23 mouse cellular contexts compared by ENCODE assay signal in genomic region chr11:80734771-80735170, GRCm38 (mm10). TPM values are rescaled to one million over a fixed set of nuclear protein-coding genes. Genes with fewer than 3 reads are reported as not detected.
A peak's percentile ranks its signal among the peaks of the same experiment; 100 is the strongest.
DNase-seq lines count a peak whose midpoint lies in the region; ATAC-seq and TF ChIP-seq lines count a peak whose summit lies in the region.
"Had no signal": no experiment of that assay in that cellular context is flagged by ENCODE, and none has a peak within 500 bp of the region (broad histone marks: within the 10 kb centered on the region; RNA-seq: fewer than 3 reads in every experiment).

No protein-coding gene starts in this region.

- DNase-seq in gastrocnemius, adult 2 months: no peak
- DNase-seq in gastrocnemius, adult 18-20 months (ENCODE audit: low spot score): no peak
- peak; percentile 12 for DNase-seq in NIH3T3 (ENCODE audit: low read depth)
- no peak for DNase-seq in cerebellum, adult 9-10 months
- no peak for DNase-seq in retina, postnatal 1 day
- DNase-seq: adrenal gland, adult 8-10 months; adrenal gland, postnatal 14 days; adrenal gland, postnatal 36 days; cerebellum, adult 11-12 months; cerebellum, adult 2 months; cerebellum, adult 9-11 months; cerebellum, postnatal 14 days; cerebellum, postnatal 36 days; embryo, embryonic 11 days had no signal

- no peak for TF ChIP-seq CTCF in gastrocnemius, adult 2 months (IDR thresholded peaks at IDR 0.05)

- intact Hi-C loops in gastrocnemius, adult 2 months (cut with DNase I): no loop called here

- 0 out of 2 replicates have a peak, but pooled peaks have one; percentile 40 for ATAC-seq in erythroblast, adult 5-6 weeks (replicated peaks; ENCODE audit: low FRiP score, poor library complexity, severe bottlenecking)
- ATAC-seq: activated CD4-positive, CD25-positive, alpha-beta regulatory T cell, adult 4 months; forebrain, embryonic 14.5 days; forebrain, embryonic 16.5 days; Patski had no signal

- H3K27ac ChIP-seq in gastrocnemius, adult 2 months: peak overlapping the region; percentile 24; the same call in 1 of the 2 replicates
- H3K27ac ChIP-seq: embryonic facial prominence, embryonic 12.5 days; embryonic facial prominence, embryonic 15.5 days; forebrain, embryonic 10.5 days; forebrain, embryonic 12.5 days had no signal

- no peak overlapping the region for H3K4me3 ChIP-seq in gastrocnemius, adult 2 months
- H3K4me3 ChIP-seq: embryonic facial prominence, embryonic 12.5 days; embryonic facial prominence, embryonic 15.5 days; forebrain, embryonic 10.5 days; forebrain, embryonic 12.5 days had no signal

RNA-seq across cellular contexts. Expression of gene Myo1d, which starts 45.1 kb away (rescaled TPM):
- total RNA-seq in gastrocnemius, adult 2 months (2021): 1 to 10 TPM; 2.7 to 5.3 TPM
- total RNA-seq in gastrocnemius, adult 18-20 months (2021): 1 to 10 TPM; 2.7 to 4.2 TPM
- 64.4 and 69.2 TPM in 2 replicates for total RNA-seq in erythroblast, adult 5-6 weeks (2015; ENCODE audit: low replicate concordance)
- 74.5 and 89.8 TPM in 2 replicates for total RNA-seq in erythroblast, adult 5-6 weeks (2017; ENCODE audit: low replicate concordance)

Comparison
In these comparisons a context has a peak if more than half of its experiments do, and no peak if none do; other contexts are left out.
1. RNA of gene Myo1d, which starts 45.1 kb away (total RNA-seq): 64.4 to 89.8 TPM in erythroblast, adult 5-6 weeks; 2.7 to 5.3 TPM in gastrocnemius, adult 2 months and 2.7 to 4.2 TPM in gastrocnemius, adult 18-20 months; every median in the first group is over 10 times any median in the second.